Mouse (Mus musculus): Measurements from ENCODE around the gene Olfr640.

DNA sequence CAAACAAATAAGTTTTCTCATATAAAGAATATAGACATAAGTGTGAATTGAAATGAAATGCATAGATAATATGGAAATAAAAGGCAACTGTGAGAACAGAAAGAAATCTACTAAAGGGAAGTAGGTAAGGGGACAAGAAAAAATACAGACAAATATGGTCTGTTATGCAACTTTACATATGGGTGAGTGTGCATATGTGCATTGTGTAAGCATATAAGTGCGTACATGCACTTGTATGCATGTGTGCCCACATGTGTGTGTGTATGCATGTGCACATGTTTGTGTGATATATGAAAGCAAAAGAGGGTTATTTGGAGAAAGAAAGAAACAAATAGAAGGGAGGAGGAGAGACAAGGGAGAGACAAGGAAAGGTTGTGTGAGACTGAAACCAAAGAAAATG, 6.4 kb downstream of the Olfr640 start:
- TF ChIP-seq CTCF (IDR thresholded peaks at IDR 0.05; ENCODE audit: extremely low read depth, insufficient read depth, insufficient read length, insufficient replicate concordance) (no peak), POLR2A (IDR thresholded peaks at IDR 0.05; ENCODE audit: low read depth, low read length) (no peak)

Measured in spleen, adult 2 months (tissue).